Mouse (Mus musculus): ENCODE measurements around the gene Myo15b.

Myo15b gene

DNA sequence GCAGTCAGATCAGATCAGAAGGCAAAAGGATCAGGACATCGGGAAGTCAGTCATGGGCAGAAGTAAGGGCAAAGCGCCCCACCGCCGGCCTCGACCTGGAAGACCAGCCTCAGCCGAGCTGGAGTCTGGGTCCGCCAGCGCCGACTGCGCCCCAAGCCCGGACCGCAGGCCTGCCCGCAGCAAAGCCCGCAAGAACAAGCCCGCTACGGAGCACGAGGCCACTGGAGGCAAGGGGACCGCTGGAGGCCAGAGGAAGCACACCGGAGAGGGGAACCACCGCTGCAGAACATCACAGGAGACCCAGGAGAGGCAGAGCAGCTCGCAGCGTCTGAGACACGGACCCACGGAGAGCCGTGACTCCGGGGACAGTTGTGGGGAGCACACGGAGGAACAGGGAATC, at the start of gene Myo15b:
Myo15b (plus strand) TSS at position 53 of the 400 bp plus-strand sequence.
- DNase-seq (ENCODE audit: low read depth, low spot score), result no peak

- DNase-seq (ENCODE audit: low read depth, low spot score), result no peak
Observed at GRCm38 (mm10) chr11:115808696-115809310, 49.4 kb upstream of the Myo15b start.

GRCm38 (mm10) chr11:115809311-115809781, 48.9 kb upstream of the Myo15b start:
- no peak for DNase-seq (ENCODE audit: low read depth, low spot score)

DNA sequence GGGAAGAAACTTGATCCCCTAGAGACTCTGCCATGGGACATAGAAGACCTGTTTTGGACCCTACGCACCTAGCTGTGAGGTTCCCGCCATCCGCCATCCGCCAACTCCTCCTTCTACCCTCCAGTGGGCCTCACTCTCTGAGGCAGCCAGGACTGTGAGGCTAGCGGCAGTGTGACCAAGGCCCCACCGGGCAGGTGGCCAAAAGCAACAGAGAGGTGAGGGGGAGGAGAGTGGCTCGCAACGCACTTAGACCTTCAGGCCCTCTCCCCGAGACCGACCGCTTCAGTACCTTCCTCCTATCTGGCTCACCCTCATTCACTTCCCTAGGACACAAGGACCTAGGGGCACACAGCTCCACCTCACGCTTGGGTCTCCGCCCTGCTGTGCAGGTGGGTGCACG, 47.8 kb upstream of the Myo15b start:
- no peak for DNase-seq (ENCODE audit: low read depth, low spot score)

DNA sequence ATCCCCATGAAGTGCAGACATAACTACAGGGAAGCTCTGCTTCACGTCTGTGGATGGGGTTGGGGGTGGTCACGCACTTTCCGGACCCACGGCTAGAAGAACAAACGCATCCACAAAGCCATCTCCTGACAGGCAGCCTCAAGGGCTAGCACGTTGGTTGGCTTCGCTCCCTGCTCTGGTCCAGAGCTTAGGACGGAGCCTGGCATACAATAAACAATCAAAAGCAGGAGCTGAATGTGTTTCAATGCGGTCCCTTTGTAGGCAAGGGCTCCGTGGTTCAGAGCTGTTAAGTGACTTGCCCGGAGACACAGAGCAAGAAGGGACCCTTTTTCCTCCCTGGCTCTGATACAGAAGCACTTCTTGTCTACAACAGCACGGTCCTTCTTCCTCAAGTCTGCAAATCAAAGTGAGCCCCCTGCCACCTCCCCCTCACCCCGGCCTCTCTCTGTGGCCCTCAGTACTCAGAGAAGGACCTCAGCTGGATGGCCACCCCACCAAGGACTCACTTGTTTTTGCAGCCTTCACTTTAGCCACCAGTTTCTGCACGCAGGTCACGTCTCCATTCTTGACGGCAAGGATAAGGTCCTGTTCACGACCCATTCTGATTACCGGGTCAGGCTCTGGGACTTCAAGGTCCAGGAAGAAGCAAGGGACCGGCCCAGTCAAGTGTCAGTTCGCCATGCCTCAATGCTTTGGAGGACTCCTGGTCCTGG, 46.7 kb upstream of the Myo15b start:
- DNase-seq (ENCODE audit: low read depth, low spot score), result no peak

- DNase-seq (ENCODE audit: low read depth, low spot score), result no peak
Observed at GRCm38 (mm10) chr11:115812095-115812494, 46.1 kb upstream of the Myo15b start.

DNA sequence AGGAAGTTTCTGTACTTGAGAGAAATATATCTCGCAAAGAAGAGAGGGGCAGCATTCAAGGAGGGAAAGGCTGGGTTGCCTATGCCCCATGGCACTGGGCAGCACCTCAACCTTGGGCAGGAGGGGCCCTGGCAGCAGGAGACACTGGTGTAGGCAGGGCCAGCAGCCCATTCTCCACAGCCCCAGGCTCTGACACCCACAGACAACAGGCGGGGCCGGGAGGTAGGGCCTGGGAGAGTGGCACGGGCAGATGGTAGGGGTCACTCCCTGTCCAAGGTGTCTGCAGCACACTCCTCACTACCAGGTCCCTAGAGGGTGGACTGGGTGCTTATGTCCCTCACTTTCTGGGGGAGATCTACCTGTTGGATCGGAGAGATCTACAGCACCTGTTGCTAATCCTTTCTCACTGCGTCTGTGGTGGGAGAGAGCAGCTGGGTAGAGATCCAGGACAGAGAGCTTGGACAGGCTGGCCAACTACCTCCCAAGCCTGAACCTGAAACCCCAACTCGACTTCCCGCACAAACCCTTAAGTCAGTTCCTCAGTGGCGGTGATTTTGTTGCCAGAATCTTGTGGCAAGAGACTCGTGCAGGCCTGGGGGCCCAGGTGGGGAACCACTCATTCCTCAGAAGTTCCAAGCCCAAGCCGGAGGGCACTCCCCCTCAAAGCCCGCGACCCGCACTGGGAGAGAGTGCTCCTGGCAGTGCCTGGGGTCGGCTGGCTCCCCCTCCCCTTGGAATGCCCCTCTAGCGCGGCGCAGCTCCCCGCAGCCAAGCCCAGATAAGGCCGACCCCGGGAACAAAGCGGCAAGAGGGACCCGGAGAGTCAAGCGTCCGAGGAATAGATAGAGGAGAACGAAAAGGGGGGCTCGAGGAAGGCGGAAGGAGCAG, 45.4 kb upstream of the Myo15b start:
- DNase-seq (ENCODE audit: low read depth, low spot score), result no peak

GRCm38 (mm10) chr11:115813507-115814296, 44.5 kb upstream of the Myo15b start, which contains the start of gene Caskin2:
Gene Caskin2, minus strand, starts transcription at chr11:115813639.
- peak; percentile 97 for DNase-seq (ENCODE audit: low read depth, low spot score)

DNA sequence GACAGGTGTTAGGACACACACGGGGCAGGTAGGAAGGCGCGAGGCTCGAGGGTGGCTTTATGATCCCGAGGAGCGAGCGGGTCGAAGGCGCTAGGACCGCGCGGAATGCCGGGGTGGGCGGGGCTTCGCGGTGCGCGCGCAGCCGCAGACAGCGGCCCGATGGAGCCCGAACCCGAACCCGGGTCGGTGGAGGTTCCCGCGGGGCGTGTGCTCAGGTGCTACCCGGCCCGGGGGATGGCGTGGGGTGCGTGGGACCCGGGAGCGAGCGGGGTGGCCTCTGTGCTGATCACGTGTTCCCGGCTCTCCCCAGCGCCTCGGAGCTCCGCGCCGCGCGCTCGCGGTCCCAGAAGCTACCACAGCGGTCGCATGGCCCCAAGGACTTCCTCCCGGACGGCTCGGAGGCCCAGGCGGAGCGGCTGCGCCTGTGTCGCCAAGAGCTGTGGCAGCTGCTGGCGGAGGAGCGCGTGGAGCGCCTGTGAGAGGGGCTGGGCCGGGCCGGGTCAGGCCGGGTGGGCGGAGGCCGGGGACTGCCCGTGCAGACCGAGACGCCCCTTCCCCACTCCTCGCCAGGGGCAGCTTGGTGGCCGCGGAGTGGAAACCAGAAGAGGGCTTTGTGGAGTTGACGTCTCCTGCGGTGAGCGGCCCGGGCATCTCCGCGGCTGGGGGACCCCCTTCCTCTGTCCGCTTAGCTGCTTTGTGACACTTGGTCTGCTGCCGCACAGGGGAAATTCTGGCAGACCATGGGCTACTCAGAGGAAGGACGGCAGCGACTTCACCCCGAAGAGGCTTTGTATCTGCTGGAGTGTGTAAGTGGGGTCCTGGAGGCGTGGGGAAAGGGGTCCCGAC, 43.4 kb upstream of the Myo15b start, which contains the start of gene Tsen54:
Tsen54 (plus strand) TSS at position 120 of the 846 bp plus-strand sequence.
- DNase-seq (ENCODE audit: low read depth, low spot score), result peak; percentile 75

GRCm38 (mm10) chr11:115817331-115817730, 40.9 kb upstream of the Myo15b start:
- DNase-seq (ENCODE audit: low read depth, low spot score), result no peak

DNA sequence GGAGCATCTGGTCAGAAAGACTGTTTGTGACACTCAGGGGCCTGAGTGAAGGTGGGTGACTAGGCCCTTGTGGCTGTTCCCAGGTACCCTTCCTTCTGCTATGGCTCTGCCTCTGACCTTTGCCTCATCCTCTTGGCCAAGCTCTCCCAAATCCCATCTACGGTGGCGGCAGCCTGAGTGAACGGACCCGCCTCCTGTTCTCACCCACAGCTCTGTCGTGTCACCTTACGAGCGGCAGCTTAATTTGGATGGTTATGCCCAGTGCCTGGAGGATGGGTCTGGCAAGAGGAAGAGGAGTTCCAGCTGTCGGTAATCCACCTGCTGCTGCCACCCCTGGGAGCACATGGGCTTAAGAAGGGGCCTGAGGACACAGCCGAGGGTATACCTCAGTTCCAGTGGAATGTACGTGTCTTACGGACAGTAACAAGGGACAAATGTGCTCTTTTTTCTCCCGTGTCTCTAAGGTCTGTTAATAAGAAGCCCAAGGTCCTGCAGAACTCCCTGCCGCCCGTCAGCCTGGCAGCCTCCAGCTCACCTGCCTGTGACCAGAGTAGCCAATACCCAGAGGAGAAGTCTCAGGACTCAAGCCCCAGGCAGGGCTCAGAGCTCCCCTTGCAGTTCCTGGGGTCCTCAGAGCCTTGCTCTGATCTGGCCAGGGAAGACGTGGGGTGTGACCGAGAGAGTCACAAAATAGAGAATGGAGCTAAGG, 38.1 kb upstream of the Myo15b start:
- DNase-seq (ENCODE audit: low read depth, low spot score), result no peak

GRCm38 (mm10) chr11:115821001-115821400, 37.2 kb upstream of the Myo15b start:
- DNase-seq (ENCODE audit: low read depth, low spot score), result no peak

DNA sequence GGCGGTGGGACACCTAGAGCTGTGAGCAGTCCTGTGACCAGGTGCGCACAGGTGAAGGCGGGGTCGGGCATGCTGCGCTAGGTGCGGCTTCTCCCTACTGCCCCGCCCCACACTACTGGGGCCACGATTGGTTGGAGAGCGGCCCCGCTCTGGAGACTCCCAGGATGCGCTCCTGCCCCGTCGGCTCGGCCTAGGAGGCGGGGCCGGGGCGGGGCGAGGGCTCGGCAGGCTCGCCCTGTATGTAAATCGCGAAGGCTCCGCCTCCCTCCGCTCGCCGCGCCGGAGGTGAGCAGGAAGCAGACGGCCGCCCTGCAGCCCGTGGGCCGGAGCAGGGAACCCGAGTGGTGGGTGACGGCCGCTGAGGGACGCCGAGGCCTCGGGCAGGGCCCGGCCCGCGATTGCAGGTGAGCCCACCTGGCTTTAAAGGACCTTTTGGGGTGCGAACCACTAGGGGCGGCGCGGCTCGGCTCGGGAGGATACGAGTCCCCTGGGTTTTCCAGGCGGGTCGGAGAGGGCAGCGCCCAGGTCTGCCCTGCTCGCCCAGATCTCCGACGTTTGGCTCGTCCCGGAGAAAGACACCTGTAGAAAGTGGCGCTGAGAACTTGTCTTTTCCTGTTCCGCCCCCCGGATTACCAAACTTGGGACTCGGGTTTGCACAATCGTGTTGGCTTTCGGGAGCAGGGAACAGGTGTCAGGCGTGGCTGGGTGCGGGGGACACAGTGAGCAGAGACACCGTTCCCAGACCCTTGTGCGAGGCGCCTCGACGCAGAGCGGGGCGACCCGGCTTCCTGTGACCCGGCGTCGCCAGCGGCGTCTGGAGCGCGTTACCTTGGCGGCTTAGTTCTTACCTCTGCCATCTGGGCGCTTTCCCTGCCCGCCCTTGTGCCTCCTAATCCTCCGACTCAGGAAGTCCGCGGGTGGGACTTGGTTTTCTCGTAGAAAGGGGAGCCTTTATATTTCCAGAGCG, 34.1 kb upstream of the Myo15b start, which contains the start of gene Llgl2:
Llgl2 (plus strand) TSS at position 276 of the 967 bp plus-strand sequence.
- DNase-seq (ENCODE audit: low read depth, low spot score), result peak; percentile 93

DNA sequence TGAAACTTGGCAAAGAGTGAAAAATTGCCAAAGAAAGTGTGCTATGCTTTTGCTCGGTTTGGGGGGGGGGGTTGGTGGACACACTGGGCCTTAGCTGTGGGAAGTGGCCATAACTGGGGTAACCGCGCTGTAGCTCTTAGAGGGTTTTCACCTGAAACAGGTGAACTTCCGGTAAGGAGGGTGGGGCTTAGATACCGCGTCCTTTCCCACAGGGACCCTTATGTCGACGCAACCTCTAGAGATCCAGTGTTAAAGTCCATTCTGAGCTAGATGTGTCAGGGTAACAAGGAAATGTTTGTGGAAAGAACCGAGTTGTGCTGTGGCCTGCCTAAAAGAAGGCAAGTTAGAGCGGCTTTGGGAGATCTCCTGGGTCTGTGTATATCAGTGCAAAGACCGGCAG, 33.4 kb upstream of the Myo15b start:
- DNase-seq (ENCODE audit: low read depth, low spot score), result no peak

GRCm38 (mm10) chr11:115826487-115826886, 31.7 kb upstream of the Myo15b start:
- no peak for DNase-seq (ENCODE audit: low read depth, low spot score)

- DNase-seq (ENCODE audit: low read depth, low spot score), result no peak
Observed at GRCm38 (mm10) chr11:115827624-115828023, 30.6 kb upstream of the Myo15b start.

- no peak for DNase-seq (ENCODE audit: low read depth, low spot score)
Observed at GRCm38 (mm10) chr11:115829036-115829435, 29.2 kb upstream of the Myo15b start.

Data from WW6 (cell line).